Mouse (Mus musculus) kidney, adult 2 months (tissue): ENCODE measurements around the gene Car5a. TPM values are rescaled to one million over a fixed set of nuclear protein-coding genes. Genes with fewer than 3 reads are reported as not detected.
A peak's percentile ranks its signal among the peaks of the same experiment; 100 is the strongest.

ENCODE experiments used
- DNase-seq: peaks from one replicate; pipeline ENCODE4 v3.0.0; 2021
- H3K27ac ChIP-seq: fragments of 200-500 bp; 2 replicates; pipeline ENCODE4 v1.5.1; 2012; ENCODE audit warnings: low read depth, low read length, control low read depth, inconsistent platforms; ENCODE audit not compliant: insufficient read depth
- H3K27me3 ChIP-seq: fragments of 200-500 bp; replicated peaks from 2 replicates; pipeline ENCODE4 v1.6.1; 2012; ENCODE audit warnings: mild to moderate bottlenecking, moderate library complexity, low read length, inconsistent platforms; ENCODE audit not compliant: control insufficient read depth, insufficient read depth
- H3K36me3 ChIP-seq: fragments of 200-500 bp; 2 replicates; pipeline ENCODE4 v1.6.1; 2012; ENCODE audit warnings: mild to moderate bottlenecking, moderate library complexity, low read length, inconsistent platforms; ENCODE audit not compliant: control insufficient read depth, insufficient read depth
- H3K4me1 ChIP-seq: fragments of 200-500 bp; 2 replicates; pipeline ENCODE4 v1.6.1; 2011; ENCODE audit warnings: low read length; ENCODE audit not compliant: control insufficient read depth, insufficient read depth
- H3K4me3 ChIP-seq: fragments of 200-500 bp; 2 replicates; pipeline ENCODE4 v1.5.1; 2011; ENCODE audit warnings: mild to moderate bottlenecking, low read depth, low read length, control low read depth; ENCODE audit not compliant: insufficient read depth
- CTCF ChIP-seq: fragments of 200-500 bp; conservative IDR thresholded peaks from 2 replicates; pipeline ENCODE4 v1.5.1; 2011; ENCODE audit warnings: low read depth, mild to moderate bottlenecking, control low read depth, low read length, moderate library complexity, mixed read lengths; ENCODE audit not compliant: insufficient read depth, insufficient read length
- POLR2A ChIP-seq: fragments of 200-500 bp; IDR thresholded peaks from one replicate; pipeline ENCODE4 v1.6.1; 2011; ENCODE audit warnings: low read depth, low read length, control low read depth
- WGBS: fragments of 180-500 bp; shearing (Covaris S2); methylation state at CpG from one replicate; pipeline ENCODE4 v1.1.7; 2018; 5-methylcytosine and 5-hydroxymethylcytosine counted together
- polyA plus RNA-seq: library from polyadenylated mRNA; depleted of rRNA; stranded (reverse); fragments of >200 nt; gene quantifications from 2 replicates; pipeline ENCODE4 v1.2.3, GENCODE M21; 2012

Car5a gene
- polyA plus RNA-seq, 1 experiment, result 13.4 TPM

- Histone ChIP-seq H3K4me3 (no peak overlapping the region), H3K4me1 (no peaks in the 10 kb centered on the region), H3K27me3 (no peaks in the 10 kb centered on the region), H3K27ac (no peak overlapping the region), H3K36me3 (no peaks in the 10 kb centered on the region)
- 88% methylated on average over 14 of the region's 14 CpGs for WGBS
- no peak for DNase-seq
- TF ChIP-seq CTCF (no peak), POLR2A (no peak)
Observed at GRCm38 (mm10) chr8:121932668-121933520, 11.8 kb downstream of the Car5a start.

GRCm38 (mm10) chr8:121932026-121932667, 12.6 kb downstream of the Car5a start:
- no peaks in the 10 kb centered on the region for H3K36me3 ChIP-seq
- no peaks in the 10 kb centered on the region for H3K27me3 ChIP-seq
- 82% methylated on average over 12 of the region's 12 CpGs for WGBS
- TF ChIP-seq POLR2A (no peak), CTCF (no peak)
- H3K4me1 ChIP-seq, result no peaks in the 10 kb centered on the region
- no peak overlapping the region for H3K27ac ChIP-seq
- DNase-seq, result no peak
- no peak overlapping the region for H3K4me3 ChIP-seq

- Histone ChIP-seq H3K36me3 (no peaks in the 10 kb centered on the region), H3K27ac (no peak overlapping the region), H3K4me1 (no peaks in the 10 kb centered on the region), H3K27me3 (no peaks in the 10 kb centered on the region), H3K4me3 (no peak overlapping the region)
- TF ChIP-seq CTCF, result no peak
- TF ChIP-seq POLR2A, result no peak
- DNase-seq, result no peak
- 62% methylated on average over 7 of the region's 7 CpGs for WGBS
Observed at GRCm38 (mm10) chr8:121931571-121931970, 13.1 kb downstream of the Car5a start.

GRCm38 (mm10) chr8:121930047-121930446, 14.7 kb downstream of the Car5a start:
- WGBS, result 83% methylated on average over 4 of the region's 4 CpGs
- H3K4me3 ChIP-seq, result no peak overlapping the region
- no peaks in the 10 kb centered on the region for H3K27me3 ChIP-seq
- no peaks in the 10 kb centered on the region for H3K4me1 ChIP-seq
- TF ChIP-seq POLR2A, result no peak
- TF ChIP-seq CTCF, result no peak
- no peaks in the 10 kb centered on the region for H3K36me3 ChIP-seq
- DNase-seq, result no peak
- H3K27ac ChIP-seq, result no peak overlapping the region

- no peak overlapping the region for H3K27ac ChIP-seq
- peak; percentile 59 for DNase-seq
Observed at GRCm38 (mm10) chr8:121927316-121927715, 17.4 kb downstream of the Car5a start.

GRCm38 (mm10) chr8:121926266-121926665, 18.4 kb downstream of the Car5a start:
- H3K27me3 ChIP-seq, result no peaks in the 10 kb centered on the region

More at GRCm38 (mm10) chr8:121927316-121927715, 17.4 kb downstream of the Car5a start:
- WGBS, result 33% methylated on average over 8 of the region's 8 CpGs
- no peaks in the 10 kb centered on the region for H3K4me1 ChIP-seq
- TF ChIP-seq POLR2A (no peak), CTCF (peak; percentile 72)
- H3K36me3 ChIP-seq, result no peaks in the 10 kb centered on the region
- no peak overlapping the region for H3K4me3 ChIP-seq
- no peaks in the 10 kb centered on the region for H3K27me3 ChIP-seq

GRCm38 (mm10) chr8:121925624-121926023, 19.1 kb downstream of the Car5a start:
- H3K4me1 ChIP-seq, result no peaks in the 10 kb centered on the region
- H3K27me3 ChIP-seq, result no peaks in the 10 kb centered on the region
- no peaks in the 10 kb centered on the region for H3K36me3 ChIP-seq
- WGBS, result 26% methylated on average over 10 of the region's 10 CpGs
- TF ChIP-seq CTCF (peak; percentile 91), POLR2A (no peak)
- peak; percentile 77 for DNase-seq
- no peak overlapping the region for H3K27ac ChIP-seq
- H3K4me3 ChIP-seq, result no peak overlapping the region

More at GRCm38 (mm10) chr8:121926266-121926665, 18.4 kb downstream of the Car5a start:
- Histone ChIP-seq H3K36me3 (no peaks in the 10 kb centered on the region), H3K27ac (no peak overlapping the region), H3K4me3 (no peak overlapping the region), H3K4me1 (no peaks in the 10 kb centered on the region)
- TF ChIP-seq POLR2A (no peak), CTCF (no peak)
- WGBS, result 68% methylated on average over 8 of the region's 8 CpGs
- DNase-seq, result no peak
